Comparison of ENCODE assay signal across 9 mouse cellular contexts in genomic region chr9:46175300-46175699, GRCm38 (mm10). TPM values are rescaled to one million over a fixed set of nuclear protein-coding genes. Genes with fewer than 3 reads are reported as not detected.
DNase-seq lines count a peak whose midpoint lies in the region; ATAC-seq and TF ChIP-seq lines count a peak whose summit lies in the region.
"Had no signal": no experiment of that assay in that cellular context is flagged by ENCODE, and none has a peak within 500 bp of the region (broad histone marks: within the 10 kb centered on the region; RNA-seq: fewer than 3 reads in every experiment).

No protein-coding gene starts in this region.

- ATAC-seq in heart, embryonic 13.5 days (ENCODE audit: extremely low read depth, insufficient number of reproducible peaks, low FRiP score, low TSS enrichment), result no peak
- ATAC-seq in lung, embryonic 15.5 days (ENCODE audit: borderline replicate concordance, extremely low read depth, low FRiP score, low TSS enrichment), result no peak
- no peak for ATAC-seq in cerebellum, adult (ENCODE audit: insufficient number of reproducible peaks, low FRiP score, low TSS enrichment)

- H3K4me1 ChIP-seq in heart, embryonic 13.5 days, result peaks cover 29% of the 10 kb centered on the region
- peaks cover 38% of the 10 kb centered on the region for H3K4me1 ChIP-seq in lung, embryonic 15.5 days
- H3K4me1 ChIP-seq in cerebellum, adult 2 months (ENCODE audit: control insufficient read depth, insufficient read depth, low read length), result peaks cover 19% of the 10 kb centered on the region

- no peak for TF ChIP-seq POLR2A in cerebellum, adult 2 months (IDR thresholded peaks at IDR 0.05; ENCODE audit: borderline replicate concordance, insufficient read depth, low read length)

- no peak overlapping the region for H3K4me3 ChIP-seq in layer of hippocampus, adult 2 months
- no peak overlapping the region for H3K4me3 ChIP-seq in heart, embryonic 13.5 days
- no peak overlapping the region for H3K4me3 ChIP-seq in lung, embryonic 15.5 days
- no peak overlapping the region for H3K4me3 ChIP-seq in cerebellum, adult 2 months (replicated peaks; ENCODE audit: insufficient read depth, low read depth, low read length)
- H3K4me3 ChIP-seq: neural tube, embryonic 12.5 days had no signal

- no peak for TF ChIP-seq CTCF in layer of hippocampus, adult 2 months (conservative IDR thresholded peaks at IDR 0.05)
- TF ChIP-seq CTCF in cerebellum, adult 2 months (IDR thresholded peaks at IDR 0.05; ENCODE audit: borderline replicate concordance, insufficient read depth, low read depth, low read length), result no peak

- H3K9me3 ChIP-seq in heart, embryonic 13.5 days, result no peaks in the 10 kb centered on the region
- no peaks in the 10 kb centered on the region for H3K9me3 ChIP-seq in lung, embryonic 15.5 days
- H3K9me3 ChIP-seq: neural tube, embryonic 12.5 days had no signal

- H3K4me2 ChIP-seq in heart, embryonic 13.5 days, result no peak overlapping the region
- H3K4me2 ChIP-seq in lung, embryonic 15.5 days, result no peak overlapping the region
- H3K4me2 ChIP-seq: neural tube, embryonic 12.5 days had no signal

- H3K36me3 ChIP-seq in heart, embryonic 13.5 days, result peaks cover 17% of the 10 kb centered on the region
- H3K36me3 ChIP-seq in lung, embryonic 15.5 days, result peaks cover 10% of the 10 kb centered on the region; the same call in 1 of the 2 replicates

- DNase-seq in layer of hippocampus, adult 2 months (ENCODE audit: low spot score in 2 of 2), result no peak
- DNase-seq in layer of hippocampus, adult 11-12 months (ENCODE audit: low spot score), result no peak
- DNase-seq in thymus, adult 18-20 months, result peak; percentile 75 to 90
- no peak for DNase-seq in cerebellum, adult 2 months
- DNase-seq in embryo, embryonic 10.5 days (ENCODE audit: low spot score), result no peak

- H3K27ac ChIP-seq in layer of hippocampus, adult 2 months, result peak overlapping the region; percentile 79; the same call in 1 of the 2 replicates
- H3K27ac ChIP-seq in heart, embryonic 13.5 days (replicated peaks), result peak overlapping the region; percentile 71
- H3K27ac ChIP-seq in lung, embryonic 15.5 days, result peak overlapping the region; percentile 26; the same call in 1 of the 2 replicates
- no peak overlapping the region for H3K27ac ChIP-seq in cerebellum, adult 2 months (ENCODE audit: insufficient read depth, low read length)
- H3K27ac ChIP-seq: neural tube, embryonic 12.5 days had no signal

- no peak overlapping the region for H3K9ac ChIP-seq in heart, embryonic 13.5 days
- no peak overlapping the region for H3K9ac ChIP-seq in lung, embryonic 15.5 days
- H3K9ac ChIP-seq: neural tube, embryonic 12.5 days had no signal

- H3K27me3 ChIP-seq in heart, embryonic 13.5 days (replicated peaks), result no peaks in the 10 kb centered on the region
- no peaks in the 10 kb centered on the region for H3K27me3 ChIP-seq in lung, embryonic 15.5 days
- no peaks in the 10 kb centered on the region for H3K27me3 ChIP-seq in cerebellum, adult 2 months (ENCODE audit: control insufficient read depth, insufficient read depth, low read length)
- H3K27me3 ChIP-seq: neural tube, embryonic 12.5 days had no signal

- WGBS in heart, embryonic 13.5 days, result 23% methylated on average over 1 of the region's 1 CpGs
- 31% methylated on average over 1 of the region's 1 CpGs for WGBS in lung, embryonic 15.5 days
- whole genome bisulfite sequencing in cerebellum, adult 2 months, result 57% methylated on average over 1 of the region's 1 CpGs

RNA-seq across cellular contexts. Expression of gene Apoa1, which starts 53.1 kb away (rescaled TPM):
- not detected for total RNA-seq in layer of hippocampus, adult 2 months (2021)
- 11.2 and 68.6 TPM in 2 replicates for polyA plus RNA-seq in heart, embryonic 13.5 days (2015; fragmentation: Nextera tagmentation; extraction: Ambion mirVana)
- 6.6 and 29.8 TPM in 2 replicates for polyA plus RNA-seq in lung, embryonic 15.5 days (2015; fragmentation: Nextera tagmentation; extraction: Ambion mirVana)
- polyA plus RNA-seq in cerebellum, adult 2 months (2012; rRNA removed), result 2.7 and 3.0 TPM in 2 replicates

Comparison
In these comparisons a context has a peak if more than half of its experiments do, and no peak if none do; other contexts are left out.
1. DNase-seq: peak in thymus, adult 18-20 months (2 of 2); none in layer of hippocampus, adult 2 months (0 of 2), layer of hippocampus, adult 11-12 months (single experiment), cerebellum, adult 2 months (0 of 2) and embryo, embryonic 10.5 days (single experiment).